Mouse (Mus musculus) liver, embryonic 11.5 days (tissue): Measurements from ENCODE around the gene Col27a1. TPM values are rescaled to one million over a fixed set of nuclear protein-coding genes. Genes with fewer than 3 reads are reported as not detected.

Experiments used
- ATAC-seq: fragments of 200-750 bp; cut with Nextera tagmentation; replicated peaks from 2 replicates; pipeline ENCODE4 v1.8.0; 2017; ENCODE audit warnings: moderate number of reproducible peaks, mild to moderate bottlenecking, moderate TSS enrichment, moderate library complexity; ENCODE audit not compliant: low FRiP score
- DNase-seq: peaks from one replicate; pipeline ENCODE4 v3.0.0-alpha.2; 2017; ENCODE audit warnings: low spot score
- H3K27ac ChIP-seq: fragments of 300-500 bp; sonication (generic); 2 replicates; pipeline ENCODE4 v1.5.1; 2014; ENCODE audit warnings: mild to moderate bottlenecking, low read depth, low read length, control low read depth
- H3K27me3 ChIP-seq: fragments of 300-500 bp; sonication (generic); replicated peaks from 2 replicates; pipeline ENCODE4 v1.6.1; 2014; ENCODE audit warnings: low read length, mixed read lengths; ENCODE audit not compliant: control insufficient read depth, insufficient read depth
- H3K36me3 ChIP-seq: fragments of 300-500 bp; sonication (generic); 2 replicates; pipeline ENCODE4 v1.6.1; 2014; ENCODE audit warnings: mild to moderate bottlenecking, low read length, moderate library complexity, mixed read lengths; ENCODE audit not compliant: control insufficient read depth, insufficient read depth
- H3K4me1 ChIP-seq: fragments of 300-500 bp; sonication (generic); replicated peaks from 2 replicates; pipeline ENCODE4 v1.6.1; 2014; ENCODE audit warnings: low read length, mixed read lengths; ENCODE audit not compliant: control insufficient read depth, insufficient read depth
- H3K4me2 ChIP-seq: fragments of 300-500 bp; sonication (generic); 2 replicates; pipeline ENCODE4 v1.6.1; 2014; ENCODE audit warnings: mild to moderate bottlenecking, control low read depth, moderate library complexity
- H3K4me3 ChIP-seq: fragments of 300-500 bp; sonication (generic); 2 replicates; pipeline ENCODE4 v1.5.1; 2014; ENCODE audit warnings: low read depth, low read length, control low read depth
- H3K9ac ChIP-seq: fragments of 300-500 bp; sonication (generic); 2 replicates; pipeline ENCODE4 v1.6.1; 2014; ENCODE audit warnings: low read depth, low read length, control low read depth
- H3K9me3 ChIP-seq: fragments of 300-500 bp; sonication (generic); 2 replicates; pipeline ENCODE4 v1.6.1; 2016; ENCODE audit warnings: low read length, inconsistent platforms, mixed read lengths; ENCODE audit not compliant: control insufficient read depth
- WGBS: fragments of 180-500 bp; shearing (Covaris S2); extraction: QIAGEN DNeasy Blood & Tissue Kit; methylation state at CpG from one replicate; pipeline ENCODE4 v1.1.7; 2014; 5-methylcytosine and 5-hydroxymethylcytosine counted together
- polyA plus RNA-seq: library from polyadenylated mRNA; unstranded; fragments of >200 nt; fragmentation: Nextera tagmentation; extraction: Ambion mirVana; gene quantifications from 2 replicates; pipeline ENCODE4 v1.2.1, GENCODE M21; 2014

Gene Col27a1
- polyA plus RNA-seq, 1 experiment from 2014 or later, result 6.4 TPM

GRCm38 (mm10) chr4:63191641-63192040 lies 22.2 kb upstream of the Col27a1 start:
- DNase-seq, result no peak
- no peak overlapping the region for H3K27ac ChIP-seq
- 38% methylated on average over 5 of the region's 5 CpGs for WGBS
- no peak overlapping the region for H3K4me3 ChIP-seq
- H3K9ac ChIP-seq, result no peak overlapping the region
- no peaks in the 10 kb centered on the region; the same call in 1 of the 2 replicates for H3K4me1 ChIP-seq
- H3K9me3 ChIP-seq, result no peaks in the 10 kb centered on the region
- ATAC-seq, result no peak
- no peaks in the 10 kb centered on the region for H3K27me3 ChIP-seq
- no peaks in the 10 kb centered on the region for H3K36me3 ChIP-seq
- no peak overlapping the region for H3K4me2 ChIP-seq

- 78% methylated on average over 2 of the region's 2 CpGs for WGBS
- no peaks in the 10 kb centered on the region for H3K9me3 ChIP-seq
- H3K27me3 ChIP-seq, result no peaks in the 10 kb centered on the region
- H3K27ac ChIP-seq, result no peak overlapping the region
- ATAC-seq, result no peak
- H3K4me3 ChIP-seq, result no peak overlapping the region
- H3K9ac ChIP-seq, result no peak overlapping the region
- no peaks in the 10 kb centered on the region for H3K36me3 ChIP-seq
- H3K4me1 ChIP-seq, result no peaks in the 10 kb centered on the region
- H3K4me2 ChIP-seq, result no peak overlapping the region
- no peak for DNase-seq
Measured at GRCm38 (mm10) chr4:63194366-63194765, 19.4 kb upstream of the Col27a1 start.

GRCm38 (mm10) chr4:63199366-63199765 lies 14.4 kb upstream of the Col27a1 start:
- ATAC-seq (no peak), DNase-seq (no peak)
- no peak overlapping the region for H3K9ac ChIP-seq
- 81% methylated on average over 5 of the region's 5 CpGs for WGBS
- H3K27ac ChIP-seq, result no peak overlapping the region
- no peaks in the 10 kb centered on the region for H3K27me3 ChIP-seq
- H3K4me1 ChIP-seq, result no peaks in the 10 kb centered on the region
- no peaks in the 10 kb centered on the region for H3K9me3 ChIP-seq
- no peak overlapping the region for H3K4me3 ChIP-seq
- no peaks in the 10 kb centered on the region for H3K36me3 ChIP-seq
- H3K4me2 ChIP-seq, result no peak overlapping the region

- ATAC-seq (no peak), DNase-seq (no peak)
- WGBS, result 78% methylated on average over 7 of the region's 7 CpGs
- Histone ChIP-seq H3K4me1 (no peaks in the 10 kb centered on the region), H3K4me2 (no peak overlapping the region), H3K27me3 (no peaks in the 10 kb centered on the region), H3K36me3 (no peaks in the 10 kb centered on the region), H3K4me3 (no peak overlapping the region), H3K9ac (no peak overlapping the region), H3K27ac (no peak overlapping the region), H3K9me3 (no peaks in the 10 kb centered on the region)
Measured at GRCm38 (mm10) chr4:63203874-63204273, 9.9 kb upstream of the Col27a1 start.

GRCm38 (mm10) chr4:63205583-63205982 lies 8.2 kb upstream of the Col27a1 start:
- Histone ChIP-seq H3K4me3 (no peak overlapping the region), H3K9me3 (no peaks in the 10 kb centered on the region), H3K27me3 (no peaks in the 10 kb centered on the region), H3K4me1 (no peaks in the 10 kb centered on the region), H3K4me2 (no peak overlapping the region), H3K27ac (no peak overlapping the region), H3K36me3 (no peaks in the 10 kb centered on the region), H3K9ac (no peak overlapping the region)
- DNase-seq (no peak), ATAC-seq (no peak)
- 62% methylated on average over 7 of the region's 7 CpGs for WGBS

GRCm38 (mm10) chr4:63215185-63215992 lies 1.6 kb downstream of the Col27a1 start:
- peak; percentile 83 for DNase-seq

GRCm38 (mm10) chr4:63215993-63216531 lies 2.3 kb downstream of the Col27a1 start:
- 1% methylated on average over 24 of the region's 24 CpGs for WGBS
- Histone ChIP-seq H3K27me3 (peaks cover 54% of the 10 kb centered on the region), H3K4me3 (peak overlapping the region; percentile 64), H3K36me3 (no peaks in the 10 kb centered on the region), H3K9me3 (no peaks in the 10 kb centered on the region), H3K9ac (peak overlapping the region; percentile 60), H3K4me2 (peak overlapping the region; percentile 85), H3K27ac (no peak overlapping the region), H3K4me1 (peaks cover 2% of the 10 kb centered on the region; the same call in 1 of the 2 replicates)
- ATAC-seq, result peak; percentile 46; the same call in 1 of the 2 replicates
- peak; percentile 74 for DNase-seq

More at GRCm38 (mm10) chr4:63215185-63215992, 1.6 kb downstream of the Col27a1 start:
- Histone ChIP-seq H3K27me3 (peaks cover 54% of the 10 kb centered on the region), H3K4me1 (peaks cover 2% of the 10 kb centered on the region; the same call in 1 of the 2 replicates), H3K27ac (no peak overlapping the region), H3K4me3 (peak overlapping the region; percentile 64), H3K9me3 (no peaks in the 10 kb centered on the region), H3K36me3 (no peaks in the 10 kb centered on the region), H3K9ac (peak overlapping the region; percentile 60), H3K4me2 (peak overlapping the region; percentile 85)
- ATAC-seq, result peak; percentile 42; the same call in 1 of the 2 replicates
- WGBS, result under 1% methylated on average over 68 of the region's 71 CpGs

- ATAC-seq (no peak), DNase-seq (no peak)
- 41% methylated on average over 9 of the region's 9 CpGs for WGBS
- peaks cover 2% of the 10 kb centered on the region; the same call in 1 of the 2 replicates for H3K4me1 ChIP-seq
- H3K27ac ChIP-seq, result no peak overlapping the region
- H3K9ac ChIP-seq, result peak overlapping the region; percentile 60
- H3K4me2 ChIP-seq, result peak overlapping the region; percentile 85
- H3K27me3 ChIP-seq, result peaks cover 54% of the 10 kb centered on the region
- no peaks in the 10 kb centered on the region for H3K36me3 ChIP-seq
- H3K9me3 ChIP-seq, result no peaks in the 10 kb centered on the region
- H3K4me3 ChIP-seq, result peak overlapping the region; percentile 64
Measured at GRCm38 (mm10) chr4:63216566-63216965, 2.8 kb downstream of the Col27a1 start.
